Mouse (Mus musculus): ENCODE data around the gene Nhs. TPM values are rescaled to one million over a fixed set of nuclear protein-coding genes. Genes with fewer than 3 reads are reported as not detected.

Nhs gene
- polyA plus RNA-seq, 1 experiment from 2014 or later: 4.3 TPM

- DNase-seq (ENCODE audit: low spot score): peak; percentile 31
- Histone ChIP-seq H3K9ac (no peak overlapping the region), H3K27ac (no peak overlapping the region), H3K4me1 (replicated peaks; ENCODE audit: control insufficient read depth, insufficient read depth, low read length) (no peaks in the 10 kb centered on the region), H3K36me3 (replicated peaks; ENCODE audit: control insufficient read depth, insufficient read depth) (no peaks in the 10 kb centered on the region), H3K4me3 (replicated peaks; ENCODE audit: low read length) (no peak overlapping the region), H3K9me3 (ENCODE audit: control insufficient read depth, low read length) (no peaks in the 10 kb centered on the region), H3K4me2 (replicated peaks) (no peak overlapping the region), H3K27me3 (ENCODE audit: control insufficient read depth, insufficient read depth, low read length) (peaks cover 28% of the 10 kb centered on the region)
- 50% methylated on average over 4 of the region's 4 CpGs for whole genome bisulfite sequencing
- peak; percentile 81; the same call in 1 of the 2 replicates for ATAC-seq (ENCODE audit: low FRiP score)
These were observed 72.2 kb downstream of the Nhs start for GRCm38 (mm10) chrX:162087291-162087690.

- Histone ChIP-seq H3K4me3 (replicated peaks; ENCODE audit: low read length) (no peak overlapping the region), H3K4me1 (replicated peaks; ENCODE audit: control insufficient read depth, insufficient read depth, low read length) (no peaks in the 10 kb centered on the region), H3K9me3 (ENCODE audit: control insufficient read depth, low read length) (no peaks in the 10 kb centered on the region), H3K27ac (no peak overlapping the region), H3K4me2 (replicated peaks) (no peak overlapping the region), H3K27me3 (ENCODE audit: control insufficient read depth, insufficient read depth, low read length) (peaks cover 25% of the 10 kb centered on the region), H3K9ac (no peak overlapping the region), H3K36me3 (replicated peaks; ENCODE audit: control insufficient read depth, insufficient read depth) (no peaks in the 10 kb centered on the region)
- DNase-seq (ENCODE audit: low spot score): peak; percentile 51
- no peak for ATAC-seq (ENCODE audit: low FRiP score)
- WGBS: 74% methylated on average over 1 of the region's 1 CpGs
These were observed 73.7 kb downstream of the Nhs start for GRCm38 (mm10) chrX:162085897-162086200.

- H3K4me2 ChIP-seq (replicated peaks): no peak overlapping the region
- DNase-seq (ENCODE audit: low spot score): no peak
- H3K4me3 ChIP-seq (replicated peaks; ENCODE audit: low read length): no peak overlapping the region
- H3K4me1 ChIP-seq (replicated peaks; ENCODE audit: control insufficient read depth, insufficient read depth, low read length): no peaks in the 10 kb centered on the region
- H3K9me3 ChIP-seq (ENCODE audit: control insufficient read depth, low read length): no peaks in the 10 kb centered on the region
- no peaks in the 10 kb centered on the region for H3K36me3 ChIP-seq (replicated peaks; ENCODE audit: control insufficient read depth, insufficient read depth)
- 90% methylated on average over 4 of the region's 4 CpGs for WGBS
- no peak for ATAC-seq (ENCODE audit: low FRiP score)
- no peak overlapping the region for H3K27ac ChIP-seq
- no peak overlapping the region for H3K9ac ChIP-seq
- peaks cover 29% of the 10 kb centered on the region for H3K27me3 ChIP-seq (ENCODE audit: control insufficient read depth, insufficient read depth, low read length)
These were observed 74.3 kb downstream of the Nhs start for GRCm38 (mm10) chrX:162085062-162085896.

GRCm38 (mm10) chrX:162063164-162063563 is 96.4 kb downstream of the Nhs start:
- WGBS: 60% methylated on average over 2 of the region's 2 CpGs
- no peak overlapping the region for H3K27ac ChIP-seq
- no peak overlapping the region for H3K9ac ChIP-seq
- H3K4me1 ChIP-seq (replicated peaks; ENCODE audit: control insufficient read depth, insufficient read depth, low read length): no peaks in the 10 kb centered on the region
- H3K4me3 ChIP-seq (replicated peaks; ENCODE audit: low read length): no peak overlapping the region
- no peaks in the 10 kb centered on the region for H3K9me3 ChIP-seq (ENCODE audit: control insufficient read depth, low read length)
- H3K36me3 ChIP-seq (replicated peaks; ENCODE audit: control insufficient read depth, insufficient read depth): no peaks in the 10 kb centered on the region
- H3K4me2 ChIP-seq (replicated peaks): no peak overlapping the region
- H3K27me3 ChIP-seq (ENCODE audit: control insufficient read depth, insufficient read depth, low read length): peaks cover 57% of the 10 kb centered on the region; the same call in 1 of the 2 replicates
- ATAC-seq (ENCODE audit: low FRiP score) (no peak), DNase-seq (ENCODE audit: low spot score) (no peak)

- H3K27me3 ChIP-seq (ENCODE audit: control insufficient read depth, insufficient read depth, low read length): peaks cover 51% of the 10 kb centered on the region
- no peak overlapping the region for H3K4me3 ChIP-seq (replicated peaks; ENCODE audit: low read length)
- H3K4me2 ChIP-seq (replicated peaks): no peak overlapping the region
- no peak for ATAC-seq (ENCODE audit: low FRiP score)
- H3K36me3 ChIP-seq (replicated peaks; ENCODE audit: control insufficient read depth, insufficient read depth): no peaks in the 10 kb centered on the region
- H3K27ac ChIP-seq: no peak overlapping the region
- H3K9me3 ChIP-seq (ENCODE audit: control insufficient read depth, low read length): no peaks in the 10 kb centered on the region
- WGBS: 77% methylated on average over 2 of the region's 2 CpGs
- DNase-seq (ENCODE audit: low spot score): no peak
- H3K4me1 ChIP-seq (replicated peaks; ENCODE audit: control insufficient read depth, insufficient read depth, low read length): no peaks in the 10 kb centered on the region
- H3K9ac ChIP-seq: no peak overlapping the region
These were observed 103.9 kb downstream of the Nhs start for GRCm38 (mm10) chrX:162055635-162056034.

GRCm38 (mm10) chrX:162053566-162053965 is 106.0 kb downstream of the Nhs start:
- no peak for ATAC-seq (ENCODE audit: low FRiP score)
- no peak overlapping the region for H3K4me3 ChIP-seq (replicated peaks; ENCODE audit: low read length)
- H3K9ac ChIP-seq: no peak overlapping the region
- no peaks in the 10 kb centered on the region for H3K9me3 ChIP-seq (ENCODE audit: control insufficient read depth, low read length)
- no peaks in the 10 kb centered on the region for H3K36me3 ChIP-seq (replicated peaks; ENCODE audit: control insufficient read depth, insufficient read depth)
- DNase-seq (ENCODE audit: low spot score): no peak
- no peak overlapping the region for H3K27ac ChIP-seq
- H3K27me3 ChIP-seq (ENCODE audit: control insufficient read depth, insufficient read depth, low read length): peaks cover 40% of the 10 kb centered on the region
- no peaks in the 10 kb centered on the region for H3K4me1 ChIP-seq (replicated peaks; ENCODE audit: control insufficient read depth, insufficient read depth, low read length)
- no peak overlapping the region for H3K4me2 ChIP-seq (replicated peaks)
- WGBS: 72% methylated on average over 5 of the region's 5 CpGs

GRCm38 (mm10) chrX:162052534-162052933 is 107.0 kb downstream of the Nhs start:
- Histone ChIP-seq H3K27ac (no peak overlapping the region), H3K36me3 (replicated peaks; ENCODE audit: control insufficient read depth, insufficient read depth) (no peaks in the 10 kb centered on the region), H3K4me2 (replicated peaks) (no peak overlapping the region), H3K27me3 (ENCODE audit: control insufficient read depth, insufficient read depth, low read length) (peaks cover 38% of the 10 kb centered on the region; the same call in 1 of the 2 replicates), H3K4me3 (replicated peaks; ENCODE audit: low read length) (no peak overlapping the region), H3K9me3 (ENCODE audit: control insufficient read depth, low read length) (no peaks in the 10 kb centered on the region), H3K9ac (no peak overlapping the region), H3K4me1 (replicated peaks; ENCODE audit: control insufficient read depth, insufficient read depth, low read length) (no peaks in the 10 kb centered on the region)
- DNase-seq (ENCODE audit: low spot score) (no peak), ATAC-seq (ENCODE audit: low FRiP score) (no peak)
- 89% methylated on average over 1 of the region's 1 CpGs for WGBS

- DNase-seq (ENCODE audit: low spot score) (no peak), ATAC-seq (ENCODE audit: low FRiP score) (no peak)
- H3K9me3 ChIP-seq (ENCODE audit: control insufficient read depth, low read length): no peaks in the 10 kb centered on the region
- no peak overlapping the region for H3K9ac ChIP-seq
- peaks cover 53% of the 10 kb centered on the region; the same call in 1 of the 2 replicates for H3K27me3 ChIP-seq (ENCODE audit: control insufficient read depth, insufficient read depth, low read length)
- 79% methylated on average over 2 of the region's 2 CpGs for WGBS
- H3K4me2 ChIP-seq (replicated peaks): no peak overlapping the region
- H3K27ac ChIP-seq: no peak overlapping the region
- H3K4me3 ChIP-seq (replicated peaks; ENCODE audit: low read length): no peak overlapping the region
- H3K4me1 ChIP-seq (replicated peaks; ENCODE audit: control insufficient read depth, insufficient read depth, low read length): no peaks in the 10 kb centered on the region
- no peaks in the 10 kb centered on the region for H3K36me3 ChIP-seq (replicated peaks; ENCODE audit: control insufficient read depth, insufficient read depth)
These were observed 109.9 kb downstream of the Nhs start for GRCm38 (mm10) chrX:162049616-162050015.

GRCm38 (mm10) chrX:162045527-162045926 is 114.0 kb downstream of the Nhs start:
- Histone ChIP-seq H3K9ac (no peak overlapping the region), H3K27ac (no peak overlapping the region), H3K27me3 (ENCODE audit: control insufficient read depth, insufficient read depth, low read length) (peaks cover 46% of the 10 kb centered on the region; the same call in 1 of the 2 replicates), H3K4me2 (replicated peaks) (no peak overlapping the region), H3K4me1 (replicated peaks; ENCODE audit: control insufficient read depth, insufficient read depth, low read length) (no peaks in the 10 kb centered on the region), H3K4me3 (replicated peaks; ENCODE audit: low read length) (no peak overlapping the region), H3K36me3 (replicated peaks; ENCODE audit: control insufficient read depth, insufficient read depth) (no peaks in the 10 kb centered on the region), H3K9me3 (ENCODE audit: control insufficient read depth, low read length) (no peaks in the 10 kb centered on the region)
- DNase-seq (ENCODE audit: low spot score) (no peak), ATAC-seq (ENCODE audit: low FRiP score) (no peak)
- WGBS: 91% methylated on average over 2 of the region's 2 CpGs

Measured in hindbrain, embryonic 14.5 days (tissue).